Mouse (Mus musculus): ENCODE data around the gene Sec62.
A peak's percentile ranks its signal among the peaks of the same experiment; 100 is the strongest.
"Not testable (repeated sequence)": the region's sequence is repeated elsewhere in the genome, so short reads cannot be mapped to it uniquely, and the experiment has no call there.

Gene Sec62

GRCm38 (mm10) chr3:30831848-30832606, 39.4 kb downstream of the Sec62 start:
- DNase-seq (ENCODE audit: low read depth, low spot score) = no peak

DNA sequence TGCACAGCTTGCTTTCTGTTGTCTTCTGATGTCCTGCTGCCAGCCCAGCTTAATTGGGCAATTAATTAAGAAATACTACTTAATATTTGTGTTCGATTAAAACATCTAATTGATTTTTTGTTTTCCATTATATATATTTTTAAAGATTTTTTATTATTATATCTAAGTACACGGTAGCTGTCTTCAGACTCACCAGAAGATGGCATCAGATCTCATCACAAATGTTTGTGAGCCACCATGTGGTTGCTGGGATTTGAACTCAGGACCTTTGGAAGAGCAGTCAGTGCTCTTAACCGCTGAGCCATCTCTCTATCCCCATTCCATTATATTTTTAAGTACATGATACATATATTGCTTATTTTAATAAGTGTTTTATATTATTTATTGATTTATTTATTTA, 40.6 kb downstream of the Sec62 start:
- no peak for DNase-seq (ENCODE audit: low read depth, low spot score)

DNA sequence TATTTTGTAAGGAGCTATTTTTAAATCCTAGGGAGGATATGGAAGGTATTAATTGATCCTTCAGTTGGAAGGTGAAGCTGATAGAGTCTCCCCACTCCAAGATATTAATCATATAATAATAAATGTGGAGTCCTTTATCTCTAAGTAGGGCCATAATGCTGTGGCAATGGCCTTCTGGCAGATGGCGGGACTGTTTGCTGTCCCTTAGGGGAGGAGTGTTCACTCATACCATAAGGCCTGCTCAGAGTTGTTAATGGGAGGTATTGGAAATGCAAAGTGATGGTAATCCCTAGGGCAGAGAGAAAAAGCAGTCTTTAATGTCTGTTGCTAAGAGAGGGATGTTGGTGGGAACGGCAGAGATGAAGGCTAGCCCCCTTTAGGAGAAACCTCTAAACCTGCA, 53.1 kb downstream of the Sec62 start:
- DNase-seq (ENCODE audit: low read depth, low spot score) = no peak

GRCm38 (mm10) chr3:30847413-30847812, 54.7 kb downstream of the Sec62 start:
- no peak for DNase-seq (ENCODE audit: low read depth, low spot score)

DNA sequence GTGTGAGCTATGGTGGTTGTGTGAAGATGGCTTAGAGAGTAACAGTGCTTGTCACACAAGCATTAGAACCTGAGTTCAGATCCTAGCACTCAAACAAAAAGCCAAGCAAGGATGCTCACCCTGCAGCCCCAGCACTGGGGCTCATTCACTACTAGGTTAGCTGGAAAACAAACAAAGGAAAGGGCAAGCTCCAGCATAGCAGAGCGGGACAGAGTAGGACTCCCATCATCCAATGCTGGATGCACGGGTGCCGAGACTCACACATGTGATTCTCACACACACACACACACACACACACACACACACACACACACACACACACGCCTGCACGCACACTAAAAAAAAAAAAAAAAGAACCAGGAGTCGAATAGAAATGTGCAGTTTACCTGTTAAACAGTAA, 58.7 kb downstream of the Sec62 start:
- DNase-seq (ENCODE audit: low read depth, low spot score) = no peak

GRCm38 (mm10) chr3:30853596-30853995, 60.9 kb downstream of the Sec62 start:
- DNase-seq (ENCODE audit: low read depth, low spot score) = no peak

DNA sequence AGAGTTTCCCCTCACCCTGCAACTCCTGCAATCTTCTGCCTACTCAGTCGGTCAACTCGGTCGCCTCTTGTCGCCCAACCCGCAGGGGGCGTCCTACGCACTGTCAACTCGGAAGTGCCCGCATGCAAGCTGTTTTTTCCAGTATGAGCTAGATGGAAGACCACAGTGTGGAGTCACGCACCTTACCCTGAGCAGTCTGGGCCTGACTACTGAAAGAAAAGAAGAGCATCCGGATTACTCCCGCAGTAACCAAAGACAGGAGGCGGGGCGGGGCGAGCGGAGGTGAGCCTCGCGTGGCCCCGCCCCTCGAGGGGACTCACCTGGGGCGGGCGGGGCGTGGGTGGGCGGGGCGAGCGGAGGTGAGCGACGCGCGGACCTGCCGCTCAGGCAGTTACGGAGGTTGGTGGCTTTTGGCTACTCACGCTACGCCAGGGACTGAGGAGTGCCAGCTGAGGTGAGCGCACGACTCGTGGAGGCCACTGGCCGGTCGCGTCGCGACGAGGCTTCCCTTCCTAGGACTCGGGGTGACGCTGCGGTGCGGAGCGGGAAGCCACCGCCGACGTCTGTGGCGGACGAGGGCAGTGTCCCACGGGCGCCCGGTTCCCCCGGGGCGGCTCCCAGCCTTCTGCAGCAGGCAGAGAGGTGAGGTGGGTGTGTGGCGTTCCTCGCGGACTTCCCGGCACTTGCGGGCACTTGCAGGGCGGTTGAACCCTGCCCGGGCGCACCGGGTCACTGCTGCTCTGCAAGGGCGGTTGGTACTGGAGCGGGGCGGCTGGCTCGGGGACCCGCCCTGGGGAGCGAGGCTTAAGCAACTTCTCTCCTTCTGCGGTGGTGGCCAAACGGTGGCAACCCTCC, 63.2 kb downstream of the Sec62 start, which contains the start of gene Gpr160:
Gpr160 (plus strand) TSS at position 347 of the 855 bp plus-strand sequence.
- peak; percentile 56 for DNase-seq (ENCODE audit: low read depth, low spot score)

DNA sequence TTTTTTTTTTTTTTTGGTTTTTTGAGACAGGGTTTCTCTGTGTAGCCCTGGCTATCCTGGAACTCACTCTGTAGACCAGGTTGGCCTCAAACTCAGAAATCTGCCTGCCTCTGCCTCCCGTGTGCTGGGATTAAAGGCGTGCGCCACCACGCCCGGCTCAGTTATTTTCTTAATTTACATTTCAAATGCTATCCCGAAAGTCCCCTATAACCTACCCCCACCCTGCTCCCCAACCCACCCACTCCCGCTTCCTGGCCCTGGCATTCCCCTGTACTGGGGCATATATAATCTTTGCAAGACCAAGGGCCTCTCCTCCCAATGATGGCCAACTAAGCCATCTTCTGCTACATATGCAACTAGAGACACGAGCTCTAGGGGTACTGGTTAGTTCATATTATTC, 66.9 kb downstream of the Sec62 start:
- DNase-seq (ENCODE audit: low read depth, low spot score) = not testable (repeated sequence)

DNA sequence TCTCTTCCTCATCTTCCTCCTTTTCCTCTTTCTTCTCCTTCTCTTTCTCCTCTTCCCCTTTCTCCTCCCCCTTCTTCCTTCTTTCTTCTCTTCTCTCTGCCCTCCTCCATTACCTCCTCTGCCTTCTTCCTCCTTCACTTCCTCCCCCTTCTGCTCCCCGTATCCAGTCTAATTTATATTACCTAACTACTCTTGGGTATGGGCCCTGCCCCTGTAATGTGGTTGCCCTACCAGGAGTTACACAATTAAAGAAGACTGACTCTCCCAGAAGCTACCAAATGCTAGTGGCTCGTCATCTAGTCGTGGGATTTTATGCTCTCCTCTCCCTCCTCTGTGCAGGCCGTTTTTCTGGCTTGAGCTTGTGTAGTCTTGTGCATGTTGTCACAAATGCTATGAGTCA, 68.0 kb downstream of the Sec62 start:
- no peak for DNase-seq (ENCODE audit: low read depth, low spot score)

GRCm38 (mm10) chr3:30863712-30864435, 71.2 kb downstream of the Sec62 start:
- DNase-seq (ENCODE audit: low read depth, low spot score) = no peak

GRCm38 (mm10) chr3:30864640-30865039, 72.0 kb downstream of the Sec62 start:
- DNase-seq (ENCODE audit: low read depth, low spot score) = peak; percentile 37

- no peak for DNase-seq (ENCODE audit: low read depth, low spot score)
These were observed 75.5 kb downstream of the Sec62 start for GRCm38 (mm10) chr3:30868176-30868575.

- no peak for DNase-seq (ENCODE audit: low read depth, low spot score)
These were observed 76.0 kb downstream of the Sec62 start for GRCm38 (mm10) chr3:30868625-30869024.

- no peak for DNase-seq (ENCODE audit: low read depth, low spot score)
These were observed 77.3 kb downstream of the Sec62 start for GRCm38 (mm10) chr3:30869995-30870394.

Data from brain, adult 2 months (tissue).